Mouse (Mus musculus): ENCODE data around the gene Cdk4.

DNA sequence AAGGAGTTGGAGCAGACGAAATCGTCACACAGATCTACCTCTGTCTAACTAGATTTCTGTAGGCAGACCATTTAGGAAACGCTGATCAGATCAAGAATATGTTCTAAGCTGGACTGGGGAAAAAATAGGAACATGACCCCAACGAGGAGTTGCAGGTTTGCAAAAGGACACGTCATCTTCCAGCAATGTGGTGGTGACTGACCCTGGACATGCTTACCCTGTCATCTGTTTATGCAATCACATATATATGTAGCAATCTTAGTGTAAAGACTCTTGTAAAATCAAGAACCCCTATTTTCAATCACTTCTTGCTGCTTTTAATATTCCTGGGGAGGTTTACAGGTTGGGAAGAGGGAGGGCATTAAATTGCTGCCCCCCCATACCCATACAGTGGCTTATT, 831 bp upstream of the Cdk4 start:
- TF ChIP-seq POLR2A (IDR thresholded peaks at IDR 0.05; ENCODE audit: insufficient read depth, low read length) (no peak), CTCF (IDR thresholded peaks at IDR 0.05; ENCODE audit: low read depth, low read length) (no peak), EP300 (IDR thresholded peaks at IDR 0.05; ENCODE audit: insufficient read depth, low read depth, low read length) (no peak)
